Mouse (Mus musculus) megakaryocyte progenitor cell, adult 5-6 weeks (primary cell): ENCODE data around the gene Gm765. TPM values are rescaled to one million over a fixed set of nuclear protein-coding genes. Genes with fewer than 3 reads are reported as not detected.

ENCODE experiments used
- ATAC-seq: replicated peaks from 2 replicates; pipeline ENCODE4 v1.8.0; 2016; ENCODE audit warnings: mild to moderate bottlenecking, moderate TSS enrichment, inconsistent platforms; ENCODE audit not compliant: poor library complexity
- total RNA-seq, 2 experiments: library from RNA; stranded (forward) in 1 of 2; stranded (reverse) in 1 of 2; fragments of 157-497, 149-512 nt in 1 of 2; fragments of 200-1000 nt in 1 of 2; gene quantifications; 2 replicates each; pipeline versions ENCODE4 v1.2.3 to v1.2.4; 2015 to 2017

Gm765 gene
- total RNA-seq, 2 experiments from 2014 or later: not detected

- ATAC-seq: no peak
These were observed 118.6 kb downstream of the Gm765 start for GRCm38 (mm10) chr6:98223923-98224322.

GRCm38 (mm10) chr6:98221970-98222369 lies 120.6 kb downstream of the Gm765 start:
- ATAC-seq: no peak

DNA sequence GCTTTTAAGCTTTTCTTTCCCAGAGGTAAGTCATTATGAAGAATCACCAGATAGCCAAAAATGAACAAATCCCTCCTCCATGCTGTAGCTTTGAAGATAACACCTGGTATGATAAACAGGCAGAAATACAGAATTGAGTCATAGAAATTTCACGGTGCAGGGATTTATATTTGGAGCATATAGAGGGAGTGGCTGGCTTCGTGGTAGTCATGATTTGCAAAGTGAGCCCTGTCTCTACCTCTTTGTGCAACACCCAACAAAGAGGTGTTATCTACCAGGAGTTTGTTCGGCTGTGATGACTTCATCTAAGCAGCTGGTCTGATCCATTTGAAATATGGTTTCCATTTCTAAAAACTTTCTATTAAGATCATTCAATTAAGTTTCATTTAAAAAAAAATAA lies 130.3 kb downstream of the Gm765 start:
- no peak for ATAC-seq

GRCm38 (mm10) chr6:98210237-98210636 lies 132.3 kb downstream of the Gm765 start:
- no peak for ATAC-seq

GRCm38 (mm10) chr6:98208051-98208450 lies 134.5 kb downstream of the Gm765 start:
- ATAC-seq: no peak

DNA sequence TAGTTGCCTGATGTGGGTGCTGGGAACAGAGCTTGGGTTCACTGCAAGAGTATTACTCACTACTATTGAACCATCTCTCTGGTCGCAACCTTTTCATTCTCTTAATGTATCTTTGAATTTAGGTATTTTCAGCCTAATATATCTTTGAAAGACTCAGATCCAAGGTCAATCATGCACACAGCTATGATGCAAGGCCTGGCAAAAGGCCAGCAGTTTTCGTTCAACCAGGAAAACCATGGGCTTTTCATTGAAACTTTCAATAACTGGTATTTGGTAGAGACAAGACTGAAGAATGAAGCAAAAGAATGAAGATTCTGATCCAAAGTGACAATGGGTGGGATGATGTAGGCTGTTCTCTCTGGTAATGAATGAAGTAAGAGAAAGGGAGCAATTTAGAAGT lies 143.8 kb downstream of the Gm765 start:
- ATAC-seq: no peak

- no peak for ATAC-seq
These were observed 151.7 kb downstream of the Gm765 start for GRCm38 (mm10) chr6:98190745-98191442.
